In the genomic region with DNA sequence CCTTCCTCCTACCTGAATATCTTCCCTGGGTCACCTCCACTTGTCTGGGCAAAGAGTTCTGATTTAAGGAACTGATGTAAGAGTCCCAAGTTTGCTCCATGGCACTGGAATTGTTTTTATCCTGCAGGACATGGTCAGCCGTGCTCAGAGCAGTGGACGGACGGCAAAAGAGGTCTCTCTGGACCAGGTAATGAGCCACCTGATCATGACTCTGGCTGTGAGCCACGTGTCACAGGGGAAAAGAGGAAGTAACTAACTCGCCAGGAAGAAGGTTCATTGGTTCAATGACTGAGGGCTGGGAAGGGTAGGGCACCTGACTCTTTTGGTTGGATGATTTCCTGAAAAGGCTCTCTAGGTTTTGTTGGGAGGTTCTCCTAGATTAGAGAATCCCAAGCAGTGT, we compare ENCODE assay signal across 1 mouse cellular context.
TF ChIP-seq lines count a peak whose summit lies in the region.

Themis3 (minus strand) TSS at position 187 of the 400 bp plus-strand sequence.

TF ChIP-seq in MEL, 35 proteins besides CTCF, POLR2A, EP300 and RAD21 (continued from another document):
- no peak for TF ChIP-seq SMC3 (IDR thresholded peaks at IDR 0.05; ENCODE audit: low read depth, low read length)
